Mouse (Mus musculus) urinary bladder, postnatal 14 days (tissue): ENCODE data around the gene Tmem141.

Experiments used
- DNase-seq: peaks from one replicate; pipeline ENCODE4 v3.0.0; 2021; ENCODE audit warnings: low spot score

The Tmem141 gene

GRCm38 (mm10) chr2:25607761-25608622, 13.8 kb downstream of the Tmem141 start, which contains the start of gene Rabl6:
Gene Rabl6 (minus strand): TSS chr2:25608521.
- peak; percentile 91 for DNase-seq

DNA sequence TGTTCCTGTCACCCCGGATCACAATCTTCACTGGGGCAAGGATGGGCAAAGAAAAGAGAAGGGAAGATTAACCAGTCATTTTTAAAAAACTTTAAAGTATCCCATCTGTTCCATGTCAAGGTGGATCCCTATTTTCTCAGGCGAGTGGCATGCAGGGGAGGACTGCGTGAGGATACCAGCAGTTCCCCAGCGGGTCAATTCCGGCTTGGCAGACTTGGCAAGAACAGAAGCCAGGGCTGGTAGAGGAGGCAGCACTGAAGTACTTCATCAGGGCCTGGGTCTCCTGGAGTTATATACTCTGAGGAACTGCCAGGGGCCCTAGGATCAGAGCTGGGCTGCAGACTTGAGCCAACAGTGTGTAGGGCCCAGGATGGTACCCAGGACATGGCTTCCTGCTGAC, 19.3 kb downstream of the Tmem141 start:
- DNase-seq: no peak

DNA sequence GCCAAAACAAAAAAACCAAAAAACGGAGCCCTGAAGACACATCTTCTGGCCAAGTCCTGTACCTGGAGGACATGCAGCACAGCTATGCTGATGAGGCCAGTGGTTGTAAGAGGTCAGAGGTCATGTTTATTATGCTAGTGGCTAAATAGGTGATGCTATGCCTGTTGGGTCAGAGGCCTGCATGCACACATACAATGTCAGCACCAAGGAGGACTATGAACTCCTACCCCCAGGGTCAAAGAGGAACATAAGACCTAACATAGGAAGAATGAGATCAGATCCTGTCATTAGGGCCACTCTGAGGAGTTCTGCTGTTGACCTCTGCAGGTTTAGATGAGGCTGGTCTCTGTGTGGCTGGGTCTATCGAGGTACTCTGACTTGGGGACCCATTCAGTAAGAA, 21.8 kb downstream of the Tmem141 start:
- DNase-seq: no peak

DNA sequence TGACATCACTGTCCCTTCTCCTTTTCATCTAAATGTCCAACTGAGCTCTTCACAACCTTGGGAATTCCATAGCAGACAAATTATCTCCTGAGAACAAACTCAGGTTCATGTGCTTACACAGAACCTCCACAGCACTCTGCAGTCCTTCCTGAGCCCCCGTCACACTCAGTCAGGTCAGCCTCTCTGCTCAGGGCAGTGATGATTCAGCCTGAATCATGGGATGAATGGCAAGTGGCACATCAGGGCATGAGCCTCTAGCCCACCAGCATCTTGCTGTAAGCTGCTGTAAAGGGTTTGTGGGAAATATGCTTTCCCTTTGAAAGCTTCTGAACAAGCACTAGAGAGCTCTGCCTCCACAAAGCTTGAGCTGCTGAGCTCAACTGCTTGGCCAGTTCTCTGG, 23.1 kb downstream of the Tmem141 start:
- no peak for DNase-seq

GRCm38 (mm10) chr2:25596765-25597510, 24.9 kb downstream of the Tmem141 start:
- no peak for DNase-seq

- DNase-seq: peak; percentile 69
Measured at GRCm38 (mm10) chr2:25591863-25592262, 29.9 kb downstream of the Tmem141 start.

- no peak for DNase-seq
Measured at GRCm38 (mm10) chr2:25588227-25588907, 33.4 kb downstream of the Tmem141 start.

GRCm38 (mm10) chr2:25587290-25587689, 34.5 kb downstream of the Tmem141 start:
- no peak for DNase-seq

- DNase-seq: no peak
Measured at GRCm38 (mm10) chr2:25585601-25586000, 36.2 kb downstream of the Tmem141 start.

- DNase-seq: no peak
Measured at GRCm38 (mm10) chr2:25584856-25585255, 36.9 kb downstream of the Tmem141 start.

GRCm38 (mm10) chr2:25584152-25584551, 37.7 kb downstream of the Tmem141 start:
- DNase-seq: no peak

- no peak for DNase-seq
Measured at GRCm38 (mm10) chr2:25583571-25583970, 38.2 kb downstream of the Tmem141 start.

DNA sequence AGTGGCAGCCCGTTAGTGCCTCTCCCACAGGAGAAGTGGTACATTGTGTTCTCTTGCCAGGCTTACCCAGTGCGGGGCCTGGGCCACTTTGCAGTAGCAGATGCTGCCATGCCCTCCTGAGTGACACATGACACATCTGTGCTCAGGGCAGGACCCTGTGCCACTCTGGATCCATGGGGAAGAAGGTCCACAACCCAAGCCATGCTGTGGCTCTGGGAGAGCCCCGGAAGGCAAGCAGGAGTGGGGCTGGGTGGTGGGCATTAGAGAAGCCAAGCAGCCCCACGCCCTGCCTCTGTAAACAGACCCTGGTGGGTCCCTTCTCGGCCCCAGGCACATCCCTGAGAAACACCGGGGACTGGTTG, 38.7 kb downstream of the Tmem141 start:
- DNase-seq: no peak

DNA sequence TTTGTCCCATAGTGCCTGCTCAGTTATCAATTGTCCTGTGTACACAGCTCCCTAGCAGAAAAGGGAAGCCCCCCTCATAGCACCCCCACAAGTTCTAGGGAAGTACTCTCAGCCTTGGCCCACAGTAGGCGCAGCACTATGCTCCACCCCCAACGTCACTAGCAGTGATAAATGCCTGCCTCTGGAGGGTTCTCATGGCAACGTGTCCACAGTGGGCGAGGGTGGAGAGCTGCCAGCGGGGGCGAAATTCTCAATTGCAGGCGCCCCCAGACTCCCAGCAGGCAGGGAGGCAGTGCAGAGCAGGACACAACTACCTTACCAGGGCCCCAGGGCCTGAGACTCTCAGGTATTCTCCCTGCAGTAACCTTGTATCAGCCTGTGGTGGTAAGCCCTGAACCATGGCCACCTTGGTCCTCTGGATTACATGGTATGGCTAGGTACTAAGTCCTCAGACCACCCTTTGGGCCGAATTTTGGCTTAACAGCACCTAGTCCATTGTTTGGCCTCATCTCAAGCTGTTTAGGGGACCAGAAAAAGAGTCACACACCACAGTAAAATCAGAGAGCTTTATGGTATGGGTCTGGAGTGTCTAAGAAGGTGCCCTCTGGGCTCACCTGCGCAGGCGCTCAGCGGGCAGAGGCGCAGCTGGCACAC, 39.2 kb downstream of the Tmem141 start:
- no peak for DNase-seq

- DNase-seq: no peak
Measured at GRCm38 (mm10) chr2:25581901-25582301, 39.9 kb downstream of the Tmem141 start.

DNA sequence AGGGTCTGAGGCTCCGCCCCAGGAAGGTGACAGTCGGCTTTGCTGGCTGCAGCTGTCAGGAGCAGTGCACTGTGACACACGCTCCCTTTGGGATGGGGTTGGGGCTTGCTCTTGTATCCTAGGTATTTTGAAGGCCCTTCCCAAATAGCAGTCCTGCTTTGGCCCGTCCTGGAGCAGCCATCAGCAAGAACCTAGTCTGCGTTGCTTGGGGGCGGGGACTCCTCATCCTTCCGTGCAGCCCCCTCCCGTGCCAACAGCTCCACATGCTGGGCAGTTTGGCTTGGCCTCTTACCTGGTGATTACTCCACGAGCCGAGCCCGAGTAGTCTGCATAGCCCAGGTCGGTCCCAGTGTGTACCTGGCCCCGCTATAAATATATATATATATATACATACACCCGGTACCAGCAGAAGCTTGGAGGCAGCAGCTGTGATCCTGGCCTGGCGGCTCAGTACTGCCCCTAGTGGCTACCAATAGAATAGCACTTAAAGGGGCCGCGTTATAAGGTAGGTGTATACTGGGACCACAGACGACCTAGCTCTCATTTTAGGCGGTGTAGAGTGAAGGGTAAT, 40.4 kb downstream of the Tmem141 start, which contains the start of gene Ajm1:
Ajm1 (minus strand) TSS at position 464 of the 571 bp plus-strand sequence.
- no peak for DNase-seq

- DNase-seq: no peak
Measured at GRCm38 (mm10) chr2:25580621-25581101, 41.1 kb downstream of the Tmem141 start.

- no peak for DNase-seq
Measured at GRCm38 (mm10) chr2:25579737-25580460, 41.9 kb downstream of the Tmem141 start.

GRCm38 (mm10) chr2:25578796-25579736, 42.7 kb downstream of the Tmem141 start:
- DNase-seq: no peak
